Mouse (Mus musculus) gastrocnemius, adult 2 months (tissue): ENCODE data around the gene Rac1. TPM values are rescaled to one million over a fixed set of nuclear protein-coding genes. Genes with fewer than 3 reads are reported as not detected.

ENCODE experiments used
- DNase-seq: peaks from one replicate; pipeline ENCODE4 v3.0.0; 2022
- H3K27ac ChIP-seq: fragments of 200-600 bp; 2 replicates; pipeline ENCODE4 v1.8.1; 2022; ENCODE audit warnings: mild to moderate bottlenecking
- H3K4me3 ChIP-seq: fragments of 200-600 bp; 2 replicates; pipeline ENCODE4 v1.8.1; 2022; ENCODE audit warnings: mild to moderate bottlenecking, moderate library complexity
- CTCF ChIP-seq: fragments of 200-600 bp; IDR thresholded peaks from 2 replicates; pipeline ENCODE4 v1.8.1; 2022; ENCODE audit warnings: antibody characterized with exemption, mild to moderate bottlenecking, moderate library complexity
- intact Hi-C: fragments of 180-260 bp; cut with DNase I; formaldehyde crosslinking; loops from one replicate; pipeline ENCODE4 v1.15.1; 2025
- total RNA-seq, 2 experiments: library from RNA; stranded (reverse); gene quantifications; 2 replicates each; pipeline ENCODE4 v1.2.3; 2021

Rac1 gene
- total RNA-seq, 2 experiments from 2014 or later = 211 to 236 TPM

DNA sequence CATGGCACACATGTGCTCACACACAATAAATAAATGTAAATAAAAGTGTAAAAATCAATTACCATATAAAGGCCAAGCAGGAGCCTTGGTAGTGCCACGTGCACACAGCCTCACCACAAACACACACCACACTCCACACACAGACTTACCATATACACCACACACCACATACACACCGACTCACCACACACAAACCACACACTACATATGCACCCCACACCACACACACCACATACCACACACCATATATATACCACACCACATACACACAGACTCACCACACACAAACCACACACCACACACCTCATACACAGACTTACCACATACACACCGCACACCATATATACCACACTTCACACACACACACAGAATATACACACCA lies 56.7 kb downstream of the Rac1 start:
- Histone ChIP-seq H3K27ac (peak overlapping the region; percentile 65), H3K4me3 (no peak overlapping the region)
- intact Hi-C loops = no loop called here
- TF ChIP-seq CTCF = no peak
- DNase-seq = no peak

DNA sequence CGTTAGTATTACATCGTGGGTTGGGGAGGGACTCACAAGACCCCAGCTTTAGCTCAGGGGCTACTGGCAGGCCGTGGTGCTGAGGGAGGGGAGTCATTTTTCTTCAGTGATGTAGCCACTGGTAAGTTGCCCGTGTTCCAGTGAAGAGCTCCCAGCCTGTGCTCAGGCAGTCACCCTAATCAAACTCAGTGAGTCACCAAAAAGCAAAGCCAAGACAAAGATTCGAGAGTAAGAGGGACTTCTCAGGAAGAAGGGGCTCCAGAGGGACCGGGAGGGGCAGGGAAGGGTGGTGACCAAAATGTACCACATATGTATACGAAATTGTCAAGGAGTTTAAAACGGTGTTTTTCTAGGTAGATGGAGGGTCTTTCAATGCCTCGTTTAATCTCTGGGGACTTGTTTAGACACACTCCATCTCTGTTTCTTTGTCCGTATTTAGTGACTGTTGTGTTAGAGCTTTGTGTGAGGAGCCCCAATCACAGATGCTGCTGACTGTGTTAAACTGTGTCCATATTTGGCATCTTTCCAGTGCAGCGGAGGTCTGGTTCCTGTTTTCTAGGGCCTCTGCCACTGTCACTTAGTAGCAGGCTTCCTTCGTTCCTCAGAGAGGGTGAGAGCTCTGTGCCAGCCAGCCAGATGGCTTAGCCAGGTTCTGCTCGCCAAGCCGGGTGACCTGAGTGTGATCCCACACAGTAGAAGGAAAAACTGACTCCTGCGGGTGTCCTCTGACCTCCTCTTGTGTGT lies 57.2 kb downstream of the Rac1 start:
- peak overlapping the region; percentile 65 for H3K27ac ChIP-seq
- DNase-seq = peak; percentile 56
- intact Hi-C loops = no loop called here
- H3K4me3 ChIP-seq = no peak overlapping the region
- TF ChIP-seq CTCF = no peak

DNA sequence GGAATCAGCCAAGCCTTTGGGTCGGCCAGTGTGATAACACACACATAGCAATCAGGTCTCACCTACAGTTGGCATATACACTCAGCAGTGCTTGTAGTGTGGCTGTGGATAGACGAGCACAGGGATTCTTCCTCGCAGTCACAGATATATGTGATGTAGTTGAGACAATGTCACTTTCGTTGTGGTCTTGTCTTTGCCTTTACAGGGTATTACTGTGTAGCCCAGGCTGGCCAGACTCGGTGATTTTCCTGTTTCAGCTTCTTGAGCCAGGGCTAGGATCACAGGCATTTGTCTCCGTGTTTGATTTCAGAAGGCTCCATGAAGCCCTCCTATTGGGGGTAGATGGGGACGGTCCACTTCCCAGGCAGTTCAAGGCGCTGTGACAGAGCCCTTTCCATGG lies 58.2 kb downstream of the Rac1 start:
- no peak for DNase-seq
- Histone ChIP-seq H3K27ac (peak overlapping the region; percentile 24; the same call in 1 of the 2 replicates), H3K4me3 (no peak overlapping the region)
- intact Hi-C loops = no loop called here
- no peak for TF ChIP-seq CTCF

DNA sequence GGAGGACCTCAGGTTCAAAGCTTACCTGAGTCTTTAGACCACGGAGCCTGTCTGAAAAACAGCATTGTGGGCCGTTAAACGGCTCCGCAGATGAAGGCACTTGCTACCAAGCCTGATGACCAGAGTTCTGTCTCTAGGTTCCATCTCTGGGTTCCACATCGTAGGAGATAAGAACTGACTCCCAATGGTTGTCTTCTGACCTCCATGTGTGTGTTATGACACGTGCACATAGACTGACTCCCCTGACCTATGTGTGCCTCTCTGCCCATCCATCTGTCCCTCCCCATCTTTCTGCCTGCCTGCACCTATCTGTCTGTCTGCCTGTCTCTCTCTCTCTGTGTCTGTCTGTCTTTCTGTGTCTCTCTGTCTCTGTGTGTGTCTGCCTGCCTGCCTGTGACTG lies 59.9 kb downstream of the Rac1 start:
- no peak overlapping the region for H3K27ac ChIP-seq
- intact Hi-C loops = no loop called here
- no peak for TF ChIP-seq CTCF
- H3K4me3 ChIP-seq = no peak overlapping the region
- no peak for DNase-seq

DNA sequence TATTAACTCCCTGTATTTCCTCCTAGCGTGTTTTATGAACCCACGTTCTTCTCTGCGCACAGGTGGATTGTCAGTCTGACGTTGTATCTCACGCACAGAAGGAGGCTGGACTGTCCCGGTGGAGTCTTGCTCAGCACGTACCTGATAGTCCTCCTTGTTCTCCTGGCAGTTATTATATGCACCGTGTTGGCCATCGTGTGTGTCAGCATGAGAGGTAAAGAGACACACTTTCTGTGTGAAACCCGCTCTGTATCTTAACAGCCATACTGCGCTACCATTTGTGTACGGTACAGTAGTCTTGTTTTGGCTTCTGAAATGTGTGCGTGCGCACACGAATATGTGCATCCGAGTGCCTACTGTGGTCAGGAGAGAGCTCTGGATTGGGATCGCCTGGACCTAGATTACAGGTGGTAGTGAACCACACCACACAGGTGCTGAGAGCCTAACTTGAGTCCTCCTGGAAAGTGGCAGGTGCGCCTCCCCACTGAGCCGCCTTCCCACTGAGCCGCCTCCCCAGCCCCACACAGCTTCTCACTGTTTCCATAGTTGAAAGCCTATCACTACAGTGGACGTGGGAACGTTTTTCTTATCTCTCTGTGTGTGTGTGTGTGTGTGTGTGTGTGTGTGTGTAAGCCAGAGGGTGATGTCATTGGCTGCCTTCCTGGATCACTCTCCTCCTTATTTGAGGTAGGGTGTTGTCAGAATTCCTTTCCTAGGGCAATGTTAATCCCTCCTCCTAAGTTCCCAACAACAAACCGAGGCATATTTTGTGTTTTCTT lies 60.8 kb downstream of the Rac1 start:
- no peak for DNase-seq
- Histone ChIP-seq H3K27ac (no peak overlapping the region), H3K4me3 (no peak overlapping the region)
- intact Hi-C loops = no loop called here
- TF ChIP-seq CTCF = no peak

DNA sequence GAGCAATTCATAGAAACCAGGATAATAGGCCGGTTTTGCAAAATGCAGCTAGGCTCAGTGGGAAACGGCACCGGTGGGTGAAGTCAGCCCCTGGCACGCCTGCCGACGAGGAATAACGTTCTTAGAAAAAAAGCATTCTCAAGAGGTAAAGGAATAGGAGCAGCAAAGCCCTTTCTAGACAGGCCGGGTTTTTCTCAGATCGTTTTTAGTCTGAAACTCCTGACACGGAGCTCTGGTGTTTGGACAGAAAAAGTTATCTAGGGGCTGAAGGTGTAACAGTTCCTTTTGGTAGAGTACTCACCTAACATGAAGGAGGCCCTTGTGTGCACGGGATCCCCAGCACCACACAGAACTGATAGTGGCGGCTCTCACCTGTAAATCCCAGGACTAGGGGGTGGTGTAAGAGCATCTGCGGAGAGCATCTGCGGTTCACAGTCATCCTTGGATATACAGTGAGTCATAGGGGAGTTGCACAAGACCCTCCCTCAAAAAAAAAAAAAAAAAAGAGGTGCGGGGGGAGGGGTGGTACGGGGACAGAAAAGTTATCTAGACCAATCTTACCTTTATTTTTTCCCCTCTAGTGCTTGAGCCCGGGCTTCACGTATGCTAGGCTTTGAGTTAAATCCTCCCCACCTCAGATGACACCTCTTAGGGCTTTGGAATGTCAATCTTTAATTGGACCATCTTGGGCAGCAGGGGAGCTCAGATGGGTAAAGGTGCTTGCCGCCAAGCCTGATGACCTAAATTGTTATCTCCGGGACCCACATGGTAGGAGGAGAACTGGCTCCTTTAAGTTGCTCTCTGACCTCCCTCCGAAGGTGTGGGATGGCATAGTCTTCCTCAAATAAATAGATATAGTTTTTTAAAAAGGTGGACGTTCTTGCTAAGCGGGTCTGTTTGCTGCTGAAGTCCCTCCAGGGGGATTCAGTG lies 62.4 kb downstream of the Rac1 start:
- Histone ChIP-seq H3K27ac (peak overlapping the region; percentile 87), H3K4me3 (peak overlapping the region; percentile 97)
- TF ChIP-seq CTCF = no peak
- no peak for DNase-seq
- intact Hi-C loops = no loop called here

DNA sequence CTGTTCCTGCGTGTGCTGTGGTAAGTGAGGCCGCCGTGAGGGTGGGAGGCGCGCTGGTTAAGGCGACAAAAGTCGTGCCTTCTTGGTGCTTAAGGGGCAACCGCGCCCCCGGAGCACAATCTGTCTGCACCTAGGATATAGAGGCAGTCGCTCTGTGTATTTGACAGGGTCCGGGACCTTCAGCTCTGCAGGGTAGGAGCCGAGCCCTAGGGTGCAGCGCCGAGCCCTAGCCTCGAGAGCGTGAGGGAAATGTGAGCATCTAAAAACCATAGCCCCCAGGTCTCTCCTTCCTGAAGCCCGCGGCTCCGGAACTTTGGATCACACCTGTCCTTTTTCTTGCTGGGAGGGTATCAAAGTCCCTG lies 63.1 kb downstream of the Rac1 start:
- TF ChIP-seq CTCF = no peak
- intact Hi-C loops = no loop called here
- Histone ChIP-seq H3K4me3 (peak overlapping the region; percentile 97), H3K27ac (peak overlapping the region; percentile 87)
- DNase-seq = no peak

DNA sequence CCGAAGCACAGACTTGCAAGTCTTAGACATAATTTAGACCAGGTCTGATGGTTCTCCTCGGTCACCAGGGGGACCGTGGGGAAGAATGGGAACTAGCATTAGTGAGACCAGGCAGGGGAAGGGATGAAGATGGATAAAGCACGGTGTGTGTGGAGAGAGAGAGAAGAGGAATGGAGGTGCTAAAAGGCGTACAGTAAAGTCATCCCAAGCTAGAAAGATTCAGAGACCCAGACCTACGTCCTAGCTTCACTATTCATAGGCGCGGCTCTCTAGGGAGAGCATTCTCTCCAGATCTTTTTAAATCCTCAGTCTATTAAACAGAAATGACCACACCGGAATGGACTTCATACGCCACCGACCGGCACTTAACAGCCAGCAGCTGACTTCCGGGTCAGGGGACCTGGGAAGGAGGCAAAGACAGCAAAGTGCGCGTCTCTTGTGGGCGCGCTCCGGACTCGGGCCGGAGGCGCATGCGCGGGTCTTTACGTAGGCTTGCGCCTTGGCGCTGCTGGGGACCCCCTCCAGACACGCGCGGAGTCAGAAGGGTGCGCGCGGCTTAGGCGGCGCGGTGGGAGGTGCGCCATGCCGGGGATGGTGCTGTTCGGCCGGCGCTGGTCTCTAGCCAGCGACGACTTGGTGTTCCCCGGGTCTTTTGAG lies 63.6 kb downstream of the Rac1 start, which contains the start of gene Daglb:
Gene Daglb, plus strand, starts transcription at position 485 of the 657 bp plus-strand sequence.
- Histone ChIP-seq H3K4me3 (peak within 1 kb of the TSS; percentile 97), H3K27ac (peak within 1 kb of the TSS; percentile 87)
- intact Hi-C loops = no loop called here
- TF ChIP-seq CTCF = no peak
- peak; percentile 94 for DNase-seq

DNA sequence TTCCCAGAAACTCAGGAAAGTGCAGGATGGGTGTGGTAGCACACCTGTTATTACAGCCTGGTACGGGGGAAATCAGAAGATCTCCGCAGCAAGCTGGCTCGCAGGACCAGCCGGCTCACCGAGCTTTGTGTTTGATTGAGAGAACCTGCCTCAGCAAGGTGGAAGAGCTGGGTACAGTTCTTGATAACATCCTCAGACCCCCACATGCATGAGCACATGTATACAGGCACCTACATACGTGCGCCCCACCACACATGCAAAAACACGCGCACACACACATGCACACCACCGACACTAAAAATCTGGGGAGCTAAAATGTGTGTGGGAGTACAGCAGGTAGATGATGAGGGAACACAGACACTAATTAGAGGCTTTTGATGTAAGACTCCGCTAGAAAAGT lies 64.2 kb downstream of the Rac1 start:
- H3K27ac ChIP-seq = peak overlapping the region; percentile 87
- no peak for TF ChIP-seq CTCF
- intact Hi-C loops = no loop called here
- peak overlapping the region; percentile 97 for H3K4me3 ChIP-seq
- no peak for DNase-seq

Other genes starting within 250 kb of the Rac1 start
- under 1 TPM in 1 of 2 experiments, not detected in 1; 0.08 TPM for gene Zfp853, start 234.4 kb downstream of the Rac1 start, total RNA-seq
- 10 to 100 TPM; 11.1 to 11.5 TPM for gene E130309D02Rik, start 212.7 kb downstream of the Rac1 start, total RNA-seq
- 10 to 100 TPM; 35.0 to 40.6 TPM for gene Zdhhc4, start 198.8 kb downstream of the Rac1 start, total RNA-seq
- gene Grid2ip, start 170.7 kb downstream of the Rac1 start, total RNA-seq = not detected
- 10 to 100 TPM; 33.1 to 37.6 TPM for gene Kdelr2, start 124.2 kb downstream of the Rac1 start, total RNA-seq
- 1 to 10 TPM; 8.0 to 10.0 TPM for gene Daglb, start 63.5 kb downstream of the Rac1 start, total RNA-seq
- 10 to 100 TPM; 10.7 to 15.8 TPM for gene Cyth3, start 94.4 kb upstream of the Rac1 start, total RNA-seq
- 1 to 10 TPM; 5.3 to 6.1 TPM for gene Usp42, start 204.2 kb upstream of the Rac1 start, total RNA-seq